Mouse (Mus musculus) cerebellum, postnatal 14 days (tissue): Measurements from ENCODE around the gene Gm20715.
"Not testable (repeated sequence)": the region's sequence is repeated elsewhere in the genome, so short reads cannot be mapped to it uniquely, and the experiment has no call there.

Source experiments
- DNase-seq, 2 experiments: peaks; one replicate each; pipeline ENCODE4 v3.0.0; 2021; ENCODE audit warnings: mixed read lengths in 2 of 2

Gene Gm20715

GRCm38 (mm10) chr7:6430342-6430741 is 20.3 kb downstream of the Gm20715 start:
- DNase-seq = peak; percentile 20 to 44

- DNase-seq = no peak
These were observed 28.3 kb downstream of the Gm20715 start, which contains the start of gene Olfr1344 for GRCm38 (mm10) chr7:6438388-6438787. Gene Olfr1344, plus strand, starts transcription at chr7:6438688.

GRCm38 (mm10) chr7:6441173-6441572 is 31.1 kb downstream of the Gm20715 start:
- no peak for DNase-seq

GRCm38 (mm10) chr7:6447771-6448170 is 37.7 kb downstream of the Gm20715 start:
- no peak for DNase-seq

- no peak for DNase-seq
These were observed 45.8 kb downstream of the Gm20715 start, which contains the start of gene Olfr1336 for GRCm38 (mm10) chr7:6455868-6456267. Gene Olfr1336, plus strand, starts transcription at chr7:6456168.

- no peak for DNase-seq
These were observed 46.3 kb downstream of the Gm20715 start for GRCm38 (mm10) chr7:6456399-6456798.

- no peak for DNase-seq
These were observed 56.9 kb downstream of the Gm20715 start, which contains the start of gene Olfr1346 for GRCm38 (mm10) chr7:6466951-6467350. Gene Olfr1346, plus strand, starts transcription at chr7:6467101.

GRCm38 (mm10) chr7:6477633-6478032 is 67.6 kb downstream of the Gm20715 start:
- not testable (repeated sequence) for DNase-seq

GRCm38 (mm10) chr7:6486841-6487240 is 76.8 kb downstream of the Gm20715 start, which contains the start of gene Olfr5:
Gene Olfr5, minus strand, starts transcription at chr7:6486941.
- DNase-seq = no peak
